Mouse (Mus musculus) forebrain, embryonic 16.5 days (tissue): Measurements from ENCODE around the gene Cdc42bpg. TPM values are rescaled to one million over a fixed set of nuclear protein-coding genes. Genes with fewer than 3 reads are reported as not detected.
A peak's percentile ranks its signal among the peaks of the same experiment; 100 is the strongest.

ENCODE experiments used
- ATAC-seq: fragments of 200-750 bp; cut with Nextera tagmentation; 2 replicates; pipeline ENCODE4 v1.8.0; 2017; ENCODE audit warnings: mild to moderate bottlenecking, moderate library complexity
- H3K27ac ChIP-seq: fragments of 300-500 bp; sonication (generic); 2 replicates; pipeline ENCODE4 v1.5.1; 2014; ENCODE audit warnings: low read length, control low read depth
- H3K27me3 ChIP-seq: fragments of 300-500 bp; sonication (generic); replicated peaks from 2 replicates; pipeline ENCODE4 v1.6.1; 2014; ENCODE audit warnings: low read length; ENCODE audit not compliant: control insufficient read depth, insufficient read depth
- H3K36me3 ChIP-seq: fragments of 300-500 bp; sonication (generic); 2 replicates; pipeline ENCODE4 v1.6.1; 2014; ENCODE audit not compliant: control insufficient read depth, insufficient read depth
- H3K4me1 ChIP-seq: fragments of 300-500 bp; sonication (generic); replicated peaks from 2 replicates; pipeline ENCODE4 v1.6.1; 2014; ENCODE audit warnings: low read length; ENCODE audit not compliant: control insufficient read depth, insufficient read depth
- H3K4me2 ChIP-seq: fragments of 300-500 bp; sonication (generic); 2 replicates; pipeline ENCODE4 v1.6.1; 2014; ENCODE audit warnings: mild to moderate bottlenecking, low read length, control low read depth
- H3K4me3 ChIP-seq: fragments of 300-500 bp; sonication (generic); replicated peaks from 2 replicates; pipeline ENCODE4 v1.5.1; 2014; ENCODE audit warnings: mild to moderate bottlenecking, low read length, control low read depth
- H3K9ac ChIP-seq: fragments of 300-500 bp; sonication (generic); replicated peaks from 2 replicates; pipeline ENCODE4 v1.6.1; 2014; ENCODE audit warnings: low read depth, low read length, control low read depth
- H3K9me3 ChIP-seq: fragments of 300-500 bp; sonication (generic); 2 replicates; pipeline ENCODE4 v1.6.1; 2016; ENCODE audit warnings: low read length; ENCODE audit not compliant: control insufficient read depth
- WGBS: fragments of 180-500 bp; shearing (Covaris S2); extraction: QIAGEN DNeasy Blood & Tissue Kit; methylation state at CpG from one replicate; pipeline ENCODE4 v1.1.7; 2014; 5-methylcytosine and 5-hydroxymethylcytosine counted together
- polyA plus RNA-seq: library from polyadenylated mRNA; unstranded; fragments of >200 nt; fragmentation: Nextera tagmentation; extraction: Ambion mirVana; gene quantifications from 2 replicates; pipeline ENCODE4 v1.2.1, GENCODE M21; 2015

Gene Cdc42bpg
- polyA plus RNA-seq, 1 experiment from 2014 or later: 0.52 TPM

DNA sequence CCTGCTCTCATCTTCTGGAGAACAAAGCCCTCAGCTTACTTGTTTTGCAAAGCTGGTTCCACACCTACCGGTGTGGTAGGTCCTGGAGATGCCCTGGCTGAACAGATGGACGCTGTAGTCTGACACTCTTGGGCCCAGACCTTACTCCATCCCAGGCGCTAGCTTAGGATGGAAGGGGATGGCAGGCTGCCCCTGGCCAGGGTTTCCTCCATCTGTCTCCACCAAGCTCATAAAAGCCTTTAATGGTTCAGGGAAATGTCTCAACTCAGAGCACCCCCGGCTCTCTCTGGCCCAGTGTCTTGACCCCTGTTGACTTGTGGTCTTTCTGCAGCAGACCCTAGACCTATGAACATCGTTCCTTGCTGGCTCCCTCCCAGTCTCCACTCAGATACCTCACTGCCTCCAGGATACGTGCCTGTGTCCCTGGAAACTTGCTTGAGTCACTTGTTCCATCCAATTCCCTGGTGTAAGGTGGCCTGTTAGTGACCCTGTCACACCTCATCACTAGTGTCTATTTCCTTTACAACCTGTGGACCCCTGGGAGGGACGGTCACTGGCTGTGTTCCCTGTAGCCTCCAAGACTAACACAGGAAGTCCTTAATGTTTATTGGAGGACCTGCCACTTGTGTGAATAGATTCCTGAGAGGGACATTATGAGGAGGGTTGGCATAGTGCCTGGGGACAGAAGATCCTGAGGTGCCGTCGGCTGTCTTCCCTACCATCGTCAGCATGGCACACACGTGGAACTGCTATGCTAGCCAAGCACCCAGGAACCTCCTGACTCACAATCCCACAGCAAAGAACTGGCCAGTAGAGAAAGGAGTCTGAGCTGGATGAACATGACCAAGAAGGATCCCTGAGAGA, 38.7 kb upstream of the Cdc42bpg start:
- Histone ChIP-seq H3K4me3 (no peak overlapping the region), H3K4me2 (no peak overlapping the region), H3K27ac (no peak overlapping the region), H3K36me3 (no peaks in the 10 kb centered on the region), H3K4me1 (0 out of 2 replicates have a peak, but pooled peaks cover 5% of the 10 kb centered on the region), H3K9me3 (no peaks in the 10 kb centered on the region), H3K9ac (no peak overlapping the region), H3K27me3 (no peaks in the 10 kb centered on the region)
- ATAC-seq: no peak
- 70% methylated on average over 11 of the region's 11 CpGs for WGBS

DNA sequence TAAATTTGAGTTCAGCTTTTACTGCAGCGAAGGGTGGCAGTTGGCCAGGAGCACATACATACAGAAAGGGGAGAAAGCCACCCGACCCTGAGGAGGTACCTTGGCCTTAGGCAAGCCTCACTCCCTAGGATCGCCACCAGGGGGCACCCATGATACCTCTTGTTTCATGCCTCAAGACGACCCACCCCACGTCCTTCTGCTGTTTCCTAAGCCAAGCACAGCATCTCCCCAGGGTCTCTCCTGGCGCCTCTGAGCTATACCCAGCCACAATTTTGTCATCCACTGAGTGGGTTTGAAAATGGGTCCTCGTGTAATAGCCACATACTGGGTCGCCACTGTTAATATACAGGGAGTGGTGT, 38.1 kb upstream of the Cdc42bpg start:
- Histone ChIP-seq H3K27ac (no peak overlapping the region), H3K36me3 (no peaks in the 10 kb centered on the region), H3K9ac (no peak overlapping the region), H3K9me3 (no peaks in the 10 kb centered on the region), H3K27me3 (no peaks in the 10 kb centered on the region), H3K4me2 (no peak overlapping the region), H3K4me1 (0 out of 2 replicates have a peak, but pooled peaks cover 5% of the 10 kb centered on the region), H3K4me3 (no peak overlapping the region)
- peak; percentile 84 for ATAC-seq
- 16% methylated on average over 8 of the region's 8 CpGs for whole genome bisulfite sequencing

DNA sequence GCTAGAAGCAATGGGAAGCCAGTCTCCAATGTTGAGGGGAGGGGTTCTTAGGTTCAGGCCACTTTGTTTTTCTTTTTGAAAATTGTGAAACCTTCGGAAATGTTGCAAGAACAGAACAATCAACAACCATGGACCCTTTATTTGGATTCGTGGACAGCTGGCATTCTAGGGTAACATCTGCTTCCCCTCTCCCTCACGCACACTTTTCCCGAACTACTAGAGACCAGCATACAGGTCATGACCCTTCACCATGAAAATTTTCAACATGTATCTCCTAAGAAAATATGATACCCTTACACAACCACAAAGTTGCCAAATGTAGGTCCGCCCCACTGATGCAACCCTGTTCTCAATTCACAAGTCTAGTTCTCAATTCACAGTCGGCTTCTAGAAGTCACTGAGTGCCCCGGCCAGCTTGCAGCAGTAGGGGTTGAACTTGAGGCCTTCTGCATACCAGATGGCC, 37.6 kb upstream of the Cdc42bpg start:
- ATAC-seq: no peak
- H3K4me3 ChIP-seq: no peak overlapping the region
- H3K9me3 ChIP-seq: no peaks in the 10 kb centered on the region
- H3K4me2 ChIP-seq: no peak overlapping the region
- no peak overlapping the region for H3K9ac ChIP-seq
- no peaks in the 10 kb centered on the region for H3K36me3 ChIP-seq
- no peaks in the 10 kb centered on the region for H3K27me3 ChIP-seq
- H3K27ac ChIP-seq: no peak overlapping the region
- 87% methylated on average over 7 of the region's 7 CpGs for WGBS
- 0 out of 2 replicates have a peak, but pooled peaks cover 5% of the 10 kb centered on the region for H3K4me1 ChIP-seq

DNA sequence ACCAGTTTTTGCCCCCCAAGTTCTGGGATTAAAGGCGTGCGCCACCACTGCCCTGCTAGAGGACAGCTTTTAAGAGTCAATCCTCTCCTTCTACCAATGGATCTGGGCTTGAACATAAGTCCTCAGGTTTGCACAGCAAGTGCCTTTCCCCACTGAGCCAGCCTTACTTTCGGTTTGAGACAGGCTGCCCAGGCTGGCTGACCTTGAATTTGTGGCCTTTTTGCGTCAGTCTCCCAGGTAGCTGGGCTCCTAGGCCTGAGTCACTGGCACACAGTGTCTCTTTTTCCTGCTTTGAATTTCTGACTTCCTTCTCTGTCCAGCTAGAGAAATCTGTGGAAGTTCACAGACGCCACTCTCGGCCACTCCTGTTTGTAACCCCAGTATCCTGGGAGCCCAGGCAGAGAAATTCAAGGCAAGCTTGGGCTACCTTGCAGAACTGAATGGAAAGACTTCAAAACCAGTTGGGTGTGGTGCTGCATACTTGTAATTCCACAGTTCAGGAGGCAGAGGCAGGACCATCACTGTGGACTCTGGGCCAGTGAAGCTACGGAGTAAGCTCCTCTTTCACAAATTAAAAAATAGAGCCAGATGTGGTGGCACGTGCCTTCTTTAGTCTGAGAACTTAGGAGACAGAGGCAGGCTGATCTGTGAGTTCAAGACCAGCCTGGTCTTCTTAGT, 36.3 kb upstream of the Cdc42bpg start:
- 89% methylated on average over 8 of the region's 8 CpGs for WGBS
- no peak overlapping the region for H3K27ac ChIP-seq

DNA sequence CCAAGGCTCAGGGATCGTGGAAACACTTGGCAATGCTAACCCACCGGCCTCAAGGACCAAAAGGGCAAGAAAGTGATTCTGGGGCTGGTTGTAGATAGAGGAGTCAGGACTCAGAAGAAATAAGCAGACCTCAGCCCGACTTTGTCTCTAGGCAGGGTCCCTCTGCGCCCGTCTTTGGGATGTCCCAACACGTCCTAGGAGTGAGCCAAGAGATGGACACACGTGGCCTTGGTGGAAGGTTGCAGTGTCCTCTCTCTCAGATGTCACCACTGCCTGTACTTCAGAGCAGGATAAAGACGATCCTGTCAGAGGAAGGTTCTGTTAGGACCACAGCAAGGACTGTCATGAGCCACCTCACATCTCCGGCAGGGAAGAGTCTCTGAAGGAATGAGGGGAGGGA, 35.6 kb upstream of the Cdc42bpg start:
- no peak overlapping the region for H3K4me3 ChIP-seq
- no peak overlapping the region for H3K9ac ChIP-seq
- no peak for ATAC-seq
- no peaks in the 10 kb centered on the region for H3K27me3 ChIP-seq
- no peaks in the 10 kb centered on the region for H3K9me3 ChIP-seq
- H3K27ac ChIP-seq: no peak overlapping the region
- peaks cover 6% of the 10 kb centered on the region for H3K4me1 ChIP-seq
- WGBS: 60% methylated on average over 9 of the region's 9 CpGs
- H3K36me3 ChIP-seq: no peaks in the 10 kb centered on the region
- no peak overlapping the region for H3K4me2 ChIP-seq

More for the DNA sequence above, 36.3 kb upstream of the Cdc42bpg start:
- H3K9me3 ChIP-seq: no peaks in the 10 kb centered on the region
- no peak overlapping the region for H3K4me3 ChIP-seq
- H3K4me1 ChIP-seq: 0 out of 2 replicates have a peak, but pooled peaks cover 5% of the 10 kb centered on the region
- no peaks in the 10 kb centered on the region for H3K36me3 ChIP-seq
- no peak overlapping the region for H3K9ac ChIP-seq
- H3K4me2 ChIP-seq: no peak overlapping the region
- ATAC-seq: no peak
- no peaks in the 10 kb centered on the region for H3K27me3 ChIP-seq

DNA sequence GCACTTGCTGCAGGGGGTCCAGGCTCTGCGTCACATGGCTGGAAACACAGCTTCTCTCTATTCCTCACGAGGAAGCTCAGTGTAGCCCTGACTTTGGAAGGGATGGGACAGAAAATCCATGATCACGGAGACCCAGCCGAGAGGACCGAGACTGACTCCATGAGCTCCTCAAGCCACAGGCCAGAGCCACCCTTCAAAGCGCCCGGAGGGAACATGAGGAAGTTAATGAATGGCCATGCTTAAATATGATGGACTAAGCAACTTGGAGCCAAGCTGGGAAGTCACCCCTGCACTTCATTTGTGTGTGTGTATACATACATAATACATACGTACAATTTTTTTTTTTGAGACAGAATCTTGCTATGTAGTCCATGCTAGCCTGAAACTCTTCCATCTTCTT, 35.0 kb upstream of the Cdc42bpg start:
- Histone ChIP-seq H3K4me1 (peaks cover 12% of the 10 kb centered on the region), H3K4me3 (no peak overlapping the region), H3K9me3 (no peaks in the 10 kb centered on the region), H3K9ac (no peak overlapping the region; the same call in 1 of the 2 replicates), H3K36me3 (no peaks in the 10 kb centered on the region), H3K27me3 (no peaks in the 10 kb centered on the region), H3K27ac (no peak overlapping the region), H3K4me2 (no peak overlapping the region)
- WGBS: 39% methylated on average over 8 of the region's 8 CpGs
- ATAC-seq: no peak

DNA sequence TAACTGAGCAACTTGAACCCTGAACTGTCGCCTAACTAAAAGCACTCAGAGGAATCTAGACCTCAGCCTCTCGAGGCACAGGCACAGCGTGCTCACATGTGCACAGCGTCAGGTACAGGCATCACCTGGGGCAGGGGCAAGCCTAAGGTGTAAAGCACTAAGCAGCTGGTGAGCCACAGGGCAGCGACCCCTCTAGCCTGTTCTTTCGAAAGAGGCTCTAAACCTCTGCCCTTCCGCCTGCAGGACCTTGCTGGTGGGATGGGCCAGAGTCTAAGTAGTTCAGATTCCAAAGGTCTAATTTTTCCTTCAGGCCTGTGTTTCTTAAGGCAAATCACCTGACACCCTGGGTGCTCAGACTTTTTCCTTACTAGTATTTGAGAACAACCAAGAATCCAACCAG, 34.2 kb upstream of the Cdc42bpg start:
- no peak for ATAC-seq
- WGBS: 75% methylated on average over 7 of the region's 7 CpGs
- Histone ChIP-seq H3K4me3 (no peak overlapping the region), H3K9me3 (no peaks in the 10 kb centered on the region), H3K27ac (no peak overlapping the region), H3K36me3 (no peaks in the 10 kb centered on the region), H3K27me3 (no peaks in the 10 kb centered on the region), H3K4me2 (no peak overlapping the region), H3K4me1 (peaks cover 13% of the 10 kb centered on the region), H3K9ac (no peak overlapping the region)

DNA sequence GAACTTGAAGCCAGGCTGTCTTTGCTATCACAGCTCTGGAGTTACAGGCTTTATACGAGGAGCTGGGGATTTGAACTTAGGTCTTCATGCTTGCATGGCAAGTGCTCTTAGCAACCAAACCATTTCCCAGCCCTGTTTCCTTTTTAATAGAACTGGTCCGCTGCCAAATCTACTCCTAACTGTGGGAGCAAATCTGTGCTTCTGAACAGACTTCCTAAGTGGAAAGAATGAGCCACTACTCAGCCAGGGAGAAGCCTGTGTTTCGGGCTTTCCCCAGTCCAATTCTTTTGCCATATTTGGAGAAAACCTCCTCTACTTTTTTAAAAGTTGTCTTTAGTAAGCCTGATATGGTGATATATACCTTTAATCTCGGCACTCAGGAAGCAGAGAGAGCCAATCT, 33.5 kb upstream of the Cdc42bpg start:
- Histone ChIP-seq H3K27me3 (no peaks in the 10 kb centered on the region), H3K36me3 (no peaks in the 10 kb centered on the region), H3K9me3 (no peaks in the 10 kb centered on the region), H3K9ac (no peak overlapping the region), H3K4me3 (no peak overlapping the region), H3K4me1 (peaks cover 13% of the 10 kb centered on the region), H3K4me2 (no peak overlapping the region), H3K27ac (no peak overlapping the region)
- WGBS: 83% methylated on average over 4 of the region's 4 CpGs
- ATAC-seq: no peak

DNA sequence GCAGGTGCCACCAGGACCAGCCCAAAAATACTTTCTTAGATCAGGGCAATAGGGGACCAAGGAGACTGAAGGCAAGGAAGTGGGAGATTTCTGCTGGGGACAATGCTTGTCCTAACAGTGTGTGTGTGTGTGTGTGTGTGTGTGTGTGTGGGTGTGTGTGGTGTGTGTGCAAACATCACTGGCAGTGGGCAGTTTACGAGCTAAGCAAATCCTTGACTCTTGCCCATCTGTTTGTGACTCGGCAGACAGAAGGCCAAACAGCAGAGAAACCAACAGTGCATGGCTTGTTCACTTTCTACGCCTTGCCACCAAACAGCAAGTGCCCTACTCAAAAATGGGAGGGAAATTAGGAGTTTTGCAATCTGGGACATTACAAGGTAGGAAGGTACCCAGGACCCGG, 32.7 kb upstream of the Cdc42bpg start:
- no peak overlapping the region for H3K4me3 ChIP-seq
- H3K36me3 ChIP-seq: no peaks in the 10 kb centered on the region
- H3K27me3 ChIP-seq: no peaks in the 10 kb centered on the region
- no peak overlapping the region for H3K9ac ChIP-seq
- no peak overlapping the region for H3K4me2 ChIP-seq
- no peaks in the 10 kb centered on the region for H3K9me3 ChIP-seq
- peaks cover 19% of the 10 kb centered on the region for H3K4me1 ChIP-seq
- 88% methylated on average over 4 of the region's 4 CpGs for WGBS
- no peak overlapping the region for H3K27ac ChIP-seq
- no peak for ATAC-seq
